ENCODE assay signal across 13 mouse cellular contexts in genomic region chr19:4746611-4747010, GRCm38 (mm10). TPM values are rescaled to one million over a fixed set of nuclear protein-coding genes. Genes with fewer than 3 reads are reported as not detected.
DNase-seq lines count a peak whose midpoint lies in the region; ATAC-seq and TF ChIP-seq lines count a peak whose summit lies in the region.
"Had no signal": no experiment of that assay in that cellular context is flagged by ENCODE, and none has a peak within 500 bp of the region (broad histone marks: within the 10 kb centered on the region; RNA-seq: fewer than 3 reads in every experiment).

No protein-coding gene starts in this region.

- no peaks in the 10 kb centered on the region for H3K9me3 ChIP-seq in heart, embryonic 12.5 days (replicated peaks)
- no peaks in the 10 kb centered on the region for H3K9me3 ChIP-seq in midbrain, embryonic 11.5 days (ENCODE audit: control insufficient read depth, low read length)
- H3K9me3 ChIP-seq: forebrain, embryonic 10.5 days had no signal

- 0 out of 2 replicates have a peak, but pooled peaks cover 3% of the 10 kb centered on the region for H3K27me3 ChIP-seq in heart, embryonic 12.5 days (replicated peaks)
- H3K27me3 ChIP-seq in myocyte (ENCODE audit: control insufficient read depth, insufficient read depth, insufficient read length) = no peaks in the 10 kb centered on the region
- no peaks in the 10 kb centered on the region for H3K27me3 ChIP-seq in midbrain, embryonic 11.5 days (ENCODE audit: control insufficient read depth, insufficient read depth, low read length)

- DNase-seq in heart, adult 18-20 months = peak; percentile 45 to 53
- peak; percentile 15 for DNase-seq in right cerebral cortex, postnatal 25 days
- no peak for DNase-seq in right cerebral cortex, adult 2 months (ENCODE audit: low spot score in 2 of 2)
- peak; percentile 85 to 91 for DNase-seq in cerebellum, postnatal 14 days
- no peak for DNase-seq in midbrain, embryonic 11.5 days (ENCODE audit: low spot score, missing footprints)
- DNase-seq: embryo, embryonic 11 days; kidney, adult 2 months; thymus, postnatal 14 days had no signal

- no peak overlapping the region for H3ac ChIP-seq in myocyte (ENCODE audit: control insufficient read depth, insufficient read length)

- 83% methylated on average over 14 of the region's 14 CpGs for WGBS in heart, embryonic 12.5 days
- WGBS in midbrain, embryonic 11.5 days = 91% methylated on average over 14 of the region's 14 CpGs

- H3K4me3 ChIP-seq in heart, embryonic 12.5 days = no peak overlapping the region
- H3K4me3 ChIP-seq in myocyte = no peak overlapping the region
- H3K4me3 ChIP-seq in midbrain, embryonic 11.5 days (ENCODE audit: low read depth, low read length) = no peak overlapping the region
- H3K4me3 ChIP-seq: forebrain, embryonic 10.5 days had no signal

- no peaks in the 10 kb centered on the region for H3K79me2 ChIP-seq in myocyte (ENCODE audit: control insufficient read depth, insufficient read depth)

- H3K4me2 ChIP-seq in heart, embryonic 12.5 days = no peak overlapping the region
- no peak overlapping the region for H3K4me2 ChIP-seq in myocyte (ENCODE audit: low read depth)
- no peak overlapping the region for H3K4me2 ChIP-seq in midbrain, embryonic 11.5 days

- ATAC-seq in heart, embryonic 12.5 days (ENCODE audit: insufficient number of reproducible peaks, low FRiP score) = no peak
- ATAC-seq in midbrain, embryonic 11.5 days (ENCODE audit: low FRiP score) = no peak
- ATAC-seq in erythroblast, adult 5-6 weeks (replicated peaks; ENCODE audit: low FRiP score, poor library complexity, severe bottlenecking) = no peak

- no peaks in the 10 kb centered on the region for H3K36me3 ChIP-seq in heart, embryonic 12.5 days
- H3K36me3 ChIP-seq in myocyte (ENCODE audit: control insufficient read depth, insufficient read depth) = no peaks in the 10 kb centered on the region
- H3K36me3 ChIP-seq in midbrain, embryonic 11.5 days (ENCODE audit: control insufficient read depth, insufficient read depth, low read length) = peaks cover 15% of the 10 kb centered on the region

- no peak overlapping the region for H3K9ac ChIP-seq in heart, embryonic 12.5 days
- H3K9ac ChIP-seq in midbrain, embryonic 11.5 days (ENCODE audit: low read length) = no peak overlapping the region

- TF ChIP-seq POLR2A in myocyte (IDR thresholded peaks at IDR 0.05; ENCODE audit: insufficient read length, low read depth) = no peak

- H3K4me1 ChIP-seq in heart, embryonic 12.5 days (replicated peaks) = peaks cover 9% of the 10 kb centered on the region
- no peaks in the 10 kb centered on the region for H3K4me1 ChIP-seq in midbrain, embryonic 11.5 days (ENCODE audit: control insufficient read depth, insufficient read depth, low read length)
- H3K4me1 ChIP-seq: forebrain, embryonic 10.5 days had no signal

- H3K27ac ChIP-seq in heart, embryonic 12.5 days (ENCODE audit: poor library complexity, severe bottlenecking) = no peak overlapping the region
- no peak overlapping the region for H3K27ac ChIP-seq in midbrain, embryonic 11.5 days (ENCODE audit: low read depth, low read length)
- H3K27ac ChIP-seq: forebrain, embryonic 10.5 days had no signal

TF ChIP-seq in myocyte, 11 proteins besides CTCF, POLR2A, EP300 and RAD21:
- TF ChIP-seq POLR2AphosphoS2 (IDR thresholded peaks at IDR 0.05; ENCODE audit: insufficient read length, low read depth) (peak; percentile 39), MYOD1 (IDR thresholded peaks at IDR 0.05; ENCODE audit: control insufficient read depth in 1 of 3, insufficient read length in 2 of 3, low read depth in 2 of 3) (no peak)
TF ChIP-seq in myocyte: peak in this region for 1.

RNA-seq across cellular contexts. Expression of gene Rbm4b, which starts 9.7 kb away (rescaled TPM):
- 1 to 10 TPM; 7.8 to 8.6 TPM for total RNA-seq in heart, adult 18-20 months (2021)
- polyA plus RNA-seq in heart, embryonic 12.5 days (2016; fragmentation: Nextera tagmentation; extraction: Ambion mirVana) = 36.2 and 41.2 TPM in 2 replicates
- polyA plus RNA-seq in myocyte (2012; fragmentation: generic; extraction: Trizol) = 4.8 TPM
- 137 and 152 TPM in 2 replicates for polyA plus RNA-seq in midbrain, embryonic 11.5 days (2014; fragmentation: Nextera tagmentation; extraction: Ambion mirVana)
- total RNA-seq in erythroblast, adult 5-6 weeks (2015; ENCODE audit: low replicate concordance) = 0.58 and 4.0 TPM in 2 replicates
- 6.6 and 7.5 TPM in 2 replicates for total RNA-seq in erythroblast, adult 5-6 weeks (2017; ENCODE audit: low replicate concordance)

RNA-seq across cellular contexts. Expression of gene Sptbn2, which starts 35.6 kb away (rescaled TPM):
- under 1 TPM; 0.22 to 0.98 TPM for total RNA-seq in heart, adult 18-20 months (2021)
- 0.26 TPM in 2 replicates for polyA plus RNA-seq in heart, embryonic 12.5 days (2016; fragmentation: Nextera tagmentation; extraction: Ambion mirVana)
- 0.56 TPM for polyA plus RNA-seq in myocyte (2012; fragmentation: generic; extraction: Trizol)
- 13.4 and 14.0 TPM in 2 replicates for polyA plus RNA-seq in midbrain, embryonic 11.5 days (2014; fragmentation: Nextera tagmentation; extraction: Ambion mirVana)
- total RNA-seq in erythroblast, adult 5-6 weeks (2015; ENCODE audit: low replicate concordance) = not detected in 2 replicates
- not detected in 2 replicates for total RNA-seq in erythroblast, adult 5-6 weeks (2017; ENCODE audit: low replicate concordance)

RNA-seq across cellular contexts. Expression of gene Rbm4, which starts 47.1 kb away (rescaled TPM):
- 10 to 100 TPM; 38.8 to 43.3 TPM for total RNA-seq in heart, adult 18-20 months (2021)
- 39.8 and 46.8 TPM in 2 replicates for polyA plus RNA-seq in heart, embryonic 12.5 days (2016; fragmentation: Nextera tagmentation; extraction: Ambion mirVana)
- polyA plus RNA-seq in myocyte (2012; fragmentation: generic; extraction: Trizol) = 66.4 TPM
- polyA plus RNA-seq in midbrain, embryonic 11.5 days (2014; fragmentation: Nextera tagmentation; extraction: Ambion mirVana) = 108 and 111 TPM in 2 replicates
- total RNA-seq in erythroblast, adult 5-6 weeks (2015; ENCODE audit: low replicate concordance) = 50.5 and 66.9 TPM in 2 replicates
- 139 and 185 TPM in 2 replicates for total RNA-seq in erythroblast, adult 5-6 weeks (2017; ENCODE audit: low replicate concordance)

RNA-seq across cellular contexts. Expression of gene Gm960, which starts 48.1 kb away (rescaled TPM):
- total RNA-seq in heart, adult 18-20 months (2021) = not detected
- polyA plus RNA-seq in heart, embryonic 12.5 days (2016; fragmentation: Nextera tagmentation; extraction: Ambion mirVana) = 1.2 and 2.0 TPM in 2 replicates
- 0.90 TPM for polyA plus RNA-seq in myocyte (2012; fragmentation: generic; extraction: Trizol)
- polyA plus RNA-seq in midbrain, embryonic 11.5 days (2014; fragmentation: Nextera tagmentation; extraction: Ambion mirVana) = 2.3 and 3.4 TPM in 2 replicates
- total RNA-seq in erythroblast, adult 5-6 weeks (2015; ENCODE audit: low replicate concordance) = not detected in 2 replicates
- 0.56 TPM in 1 of 2 replicates, not detected in the other for total RNA-seq in erythroblast, adult 5-6 weeks (2017; ENCODE audit: low replicate concordance)
- polyA plus RNA-seq: spleen, adult 2 months had no signal

Comparison
In these comparisons a context has a peak if more than half of its experiments do, and no peak if none do; other contexts are left out.
1. DNase-seq: peak in heart, adult 18-20 months (2 of 2), right cerebral cortex, postnatal 25 days (single experiment) and cerebellum, postnatal 14 days (2 of 2); none in right cerebral cortex, adult 2 months (0 of 2) and midbrain, embryonic 11.5 days (single experiment).